Mouse (Mus musculus): Measurements from ENCODE around the gene Raver1.
"Not testable (repeated sequence)": the region's sequence is repeated elsewhere in the genome, so short reads cannot be mapped to it uniquely, and the experiment has no call there.

Raver1 gene

GRCm38 (mm10) chr9:21105760-21106564, 14.2 kb upstream of the Raver1 start:
- DNase-seq (ENCODE audit: low spot score), result peak; percentile 24

GRCm38 (mm10) chr9:21104814-21105213, 13.0 kb upstream of the Raver1 start:
- DNase-seq (ENCODE audit: low spot score), result no peak

- DNase-seq (ENCODE audit: low spot score), result no peak
Observed at GRCm38 (mm10) chr9:21102076-21102475, 10.3 kb upstream of the Raver1 start.

GRCm38 (mm10) chr9:21100447-21101161, 8.8 kb upstream of the Raver1 start:
- no peak for DNase-seq (ENCODE audit: low spot score)

- DNase-seq (ENCODE audit: low spot score), result peak; percentile 62
Observed at GRCm38 (mm10) chr9:21097793-21098192, 6.0 kb upstream of the Raver1 start.

- no peak for DNase-seq (ENCODE audit: low spot score)
Observed at GRCm38 (mm10) chr9:21095958-21096357, 4.2 kb upstream of the Raver1 start.

GRCm38 (mm10) chr9:21093423-21093822, 1.6 kb upstream of the Raver1 start:
- no peak for DNase-seq (ENCODE audit: low spot score)

GRCm38 (mm10) chr9:21090972-21091706, 669 bp downstream of the Raver1 start:
- no peak for DNase-seq (ENCODE audit: low spot score)

GRCm38 (mm10) chr9:21090537-21090936, 1.3 kb downstream of the Raver1 start:
- no peak for DNase-seq (ENCODE audit: low spot score)

GRCm38 (mm10) chr9:21083324-21083723, 8.5 kb downstream of the Raver1 start:
- DNase-seq (ENCODE audit: low spot score), result no peak

GRCm38 (mm10) chr9:21081127-21081526, 10.7 kb downstream of the Raver1 start:
- no peak for DNase-seq (ENCODE audit: low spot score)

- no peak for DNase-seq (ENCODE audit: low spot score)
Observed at GRCm38 (mm10) chr9:21075625-21076024, 16.2 kb downstream of the Raver1 start.

GRCm38 (mm10) chr9:21074173-21074572, 17.6 kb downstream of the Raver1 start:
- DNase-seq (ENCODE audit: low spot score), result no peak

GRCm38 (mm10) chr9:21073044-21073840, 18.6 kb downstream of the Raver1 start, which contains the start of the genes Gm49373 and Fdx1l:
Gene Gm49373 (minus strand): TSS chr9:21073096.
Gene Fdx1l (minus strand): TSS chr9:21073614.
- DNase-seq (ENCODE audit: low spot score), result peak; percentile 89

- DNase-seq (ENCODE audit: low spot score), result no peak
Observed at GRCm38 (mm10) chr9:21072641-21073040, 19.2 kb downstream of the Raver1 start.

GRCm38 (mm10) chr9:21067006-21067684, 24.7 kb downstream of the Raver1 start, which contains the start of gene Zglp1:
Gene Zglp1 (minus strand): TSS chr9:21067093.
- no peak for DNase-seq (ENCODE audit: low spot score)

- peak; percentile 49 for DNase-seq (ENCODE audit: low spot score)
Observed at GRCm38 (mm10) chr9:21062928-21063327, 28.9 kb downstream of the Raver1 start.

- DNase-seq (ENCODE audit: low spot score), result no peak
Observed at GRCm38 (mm10) chr9:21051578-21051977, 40.2 kb downstream of the Raver1 start.

GRCm38 (mm10) chr9:21045235-21045634, 46.6 kb downstream of the Raver1 start:
- no peak for DNase-seq (ENCODE audit: low spot score)

GRCm38 (mm10) chr9:21044785-21045184, 47.0 kb downstream of the Raver1 start:
- not testable (repeated sequence) for DNase-seq (ENCODE audit: low spot score)

GRCm38 (mm10) chr9:21043563-21043962, 48.2 kb downstream of the Raver1 start:
- no peak for DNase-seq (ENCODE audit: low spot score)

Data from left cerebral cortex, adult 11 months (tissue).